Comparison of ENCODE assay signal across 22 mouse cellular contexts in genomic region chr8:117545043-117545442, GRCm38 (mm10).
"Had no signal": no experiment of that assay in that cellular context is flagged by ENCODE, and none has a peak within 500 bp of the region (broad histone marks: within the 10 kb centered on the region; RNA-seq: fewer than 3 reads in every experiment).

No protein-coding gene starts in this region.

- H3K36me3 ChIP-seq: kidney, embryonic 15.5 days; lung, embryonic 15.5 days; midbrain, embryonic 10.5 days; neural tube, embryonic 12.5 days; neural tube, embryonic 15.5 days had no signal

- H3K4me1 ChIP-seq: kidney, embryonic 15.5 days; lung, embryonic 15.5 days; midbrain, embryonic 10.5 days; neural tube, embryonic 12.5 days; neural tube, embryonic 15.5 days had no signal

- DNase-seq: kidney, postnatal 10 days; kidney, postnatal 36 days; layer of hippocampus, postnatal 36 days; lung, adult 18-20 months; lung, postnatal 10 days; lung, postnatal 36 days; midbrain, embryonic 14.5 days; right cerebral cortex, adult 18-20 months; right cerebral cortex, postnatal 14 days; right cerebral cortex, postnatal 4 days; thymus, adult 2 months; thymus, postnatal 14 days; thymus, postnatal 4 days had no signal

- H3K4me2 ChIP-seq: kidney, embryonic 15.5 days; lung, embryonic 15.5 days; neural tube, embryonic 12.5 days; neural tube, embryonic 15.5 days had no signal

- H3K9me3 ChIP-seq: kidney, embryonic 15.5 days; lung, embryonic 15.5 days; megakaryocyte, embryonic 14.5 days; midbrain, embryonic 10.5 days; neural tube, embryonic 12.5 days; neural tube, embryonic 15.5 days had no signal

- H3K9ac ChIP-seq: kidney, embryonic 15.5 days; liver, embryonic 14.5 days; lung, embryonic 15.5 days; neural tube, embryonic 12.5 days; neural tube, embryonic 15.5 days had no signal

- H3K27ac ChIP-seq: kidney, embryonic 15.5 days; left cerebral cortex, adult 2 months; liver, embryonic 14.5 days; lung, embryonic 15.5 days; midbrain, embryonic 10.5 days; neural tube, embryonic 12.5 days; neural tube, embryonic 15.5 days; stomach, postnatal 0 days had no signal

- H3K4me3 ChIP-seq: kidney, embryonic 15.5 days; left cerebral cortex, adult 2 months; lung, embryonic 15.5 days; midbrain, embryonic 10.5 days; neural tube, embryonic 12.5 days; neural tube, embryonic 15.5 days had no signal

- H3K27me3 ChIP-seq: kidney, embryonic 15.5 days; lung, embryonic 15.5 days; megakaryocyte, embryonic 14.5 days; neural tube, embryonic 12.5 days; neural tube, embryonic 15.5 days had no signal
